Mouse (Mus musculus) urinary bladder, adult 2 months (tissue): ENCODE measurements around the gene Vamp9. TPM values are rescaled to one million over a fixed set of nuclear protein-coding genes. Genes with fewer than 3 reads are reported as not detected.

Source experiments
- DNase-seq: peaks from one replicate; pipeline ENCODE4 v3.0.0; 2022; ENCODE audit warnings: low spot score
- polyA plus RNA-seq: library from polyadenylated mRNA; depleted of rRNA; stranded (reverse); fragments of >200 nt; gene quantifications from 2 replicates; pipeline ENCODE4 v1.2.3, GENCODE M21; 2012

Vamp9 gene
- polyA plus RNA-seq, 1 experiment = 0.10 TPM

- no peak for DNase-seq
Measured at GRCm38 (mm10) chr5:99941776-99942502, 35.9 kb downstream of the Vamp9 start.

GRCm38 (mm10) chr5:99952513-99952912, 46.5 kb downstream of the Vamp9 start:
- no peak for DNase-seq

- no peak for DNase-seq
Measured at GRCm38 (mm10) chr5:99953883-99954282, 47.8 kb downstream of the Vamp9 start.

- DNase-seq = no peak
Measured at GRCm38 (mm10) chr5:99958666-99959065, 52.6 kb downstream of the Vamp9 start.

- no peak for DNase-seq
Measured at GRCm38 (mm10) chr5:99959236-99959936, 53.3 kb downstream of the Vamp9 start.

GRCm38 (mm10) chr5:99959960-99960359, 53.9 kb downstream of the Vamp9 start:
- DNase-seq = no peak

- DNase-seq = no peak
Measured at GRCm38 (mm10) chr5:99973941-99974340, 67.9 kb downstream of the Vamp9 start.

GRCm38 (mm10) chr5:99975061-99975460, 69.0 kb downstream of the Vamp9 start:
- DNase-seq = no peak

- DNase-seq = no peak
Measured at GRCm38 (mm10) chr5:99975776-99976175, 69.7 kb downstream of the Vamp9 start.

- DNase-seq = no peak
Measured at GRCm38 (mm10) chr5:99976334-99976955, 70.4 kb downstream of the Vamp9 start.

- peak; percentile 64 for DNase-seq
Measured at GRCm38 (mm10) chr5:99977516-99978301, 71.7 kb downstream of the Vamp9 start.

GRCm38 (mm10) chr5:99978699-99979442, 72.8 kb downstream of the Vamp9 start, which contains the start of the genes Hnrnpd and 4930524J08Rik:
Hnrnpd (minus strand) TSS chr5:99978938.
4930524J08Rik (plus strand) TSS chr5:99979061.
- DNase-seq = peak; percentile 82

- DNase-seq = no peak
Measured at GRCm38 (mm10) chr5:99983452-99984061, 77.5 kb downstream of the Vamp9 start.

GRCm38 (mm10) chr5:99994166-99994565, 88.1 kb downstream of the Vamp9 start:
- no peak for DNase-seq

- DNase-seq = no peak
Measured at GRCm38 (mm10) chr5:99994680-99995079, 88.6 kb downstream of the Vamp9 start.

- DNase-seq = no peak
Measured at GRCm38 (mm10) chr5:100000048-100000447, 94.0 kb downstream of the Vamp9 start.

- no peak for DNase-seq
Measured at GRCm38 (mm10) chr5:100000500-100000899, 94.4 kb downstream of the Vamp9 start.
